Mouse (Mus musculus) right cerebral cortex, adult 2 months (tissue): Measurements from ENCODE around the gene Dnase1l3.
A peak's percentile ranks its signal among the peaks of the same experiment; 100 is the strongest.

Source experiments
- DNase-seq, 2 experiments: peaks; one replicate each; pipeline ENCODE4 v3.0.0; 2021 to 2022; ENCODE audit warnings: low spot score in 2 of 2

The Dnase1l3 gene

DNA sequence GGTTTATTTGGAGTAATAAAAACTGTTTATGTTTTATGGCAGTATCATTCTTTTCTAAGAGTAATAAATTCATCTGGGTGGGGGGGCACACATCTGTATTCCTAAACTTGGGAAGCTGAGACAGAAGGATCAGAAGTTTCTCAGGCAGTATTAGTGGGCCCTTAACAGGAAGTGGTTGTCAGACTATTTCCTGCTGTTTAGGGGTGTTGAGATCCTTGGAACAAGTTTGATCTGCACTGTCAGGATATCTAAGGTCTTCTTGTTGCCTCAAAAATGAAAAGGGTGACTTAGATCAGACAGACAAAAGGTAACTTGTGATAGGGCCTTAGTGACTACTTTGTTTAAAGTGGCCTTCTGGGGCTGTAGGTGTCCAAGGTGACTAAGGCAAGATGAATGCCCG, 16.2 kb downstream of the Dnase1l3 start:
- no peak for DNase-seq

- DNase-seq: no peak
Observed at GRCm38 (mm10) chr14:7977471-7977870, 16.9 kb downstream of the Dnase1l3 start.

DNA sequence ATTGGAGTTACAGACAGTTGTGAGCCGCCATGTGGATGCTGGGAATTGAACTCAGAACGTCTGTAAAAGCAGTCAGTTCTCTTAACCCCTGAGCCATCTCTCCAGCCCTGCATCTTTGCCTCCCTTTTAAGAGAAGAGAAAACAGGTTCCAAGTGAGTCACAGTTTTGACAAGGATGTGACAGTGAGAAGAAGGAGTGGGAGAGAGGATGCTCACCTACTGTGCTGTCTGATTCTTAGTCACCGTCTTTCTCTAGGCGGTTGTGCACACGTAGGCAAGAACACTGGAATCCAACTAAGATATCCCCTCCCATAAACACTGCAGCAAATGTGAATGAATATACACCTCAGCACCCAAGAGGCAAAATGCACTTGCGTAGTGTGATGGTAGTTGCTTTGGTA, 19.2 kb downstream of the Dnase1l3 start:
- DNase-seq: peak; percentile 25 to 32

- no peak for DNase-seq
Observed at GRCm38 (mm10) chr14:7974643-7975042, 19.7 kb downstream of the Dnase1l3 start.

DNA sequence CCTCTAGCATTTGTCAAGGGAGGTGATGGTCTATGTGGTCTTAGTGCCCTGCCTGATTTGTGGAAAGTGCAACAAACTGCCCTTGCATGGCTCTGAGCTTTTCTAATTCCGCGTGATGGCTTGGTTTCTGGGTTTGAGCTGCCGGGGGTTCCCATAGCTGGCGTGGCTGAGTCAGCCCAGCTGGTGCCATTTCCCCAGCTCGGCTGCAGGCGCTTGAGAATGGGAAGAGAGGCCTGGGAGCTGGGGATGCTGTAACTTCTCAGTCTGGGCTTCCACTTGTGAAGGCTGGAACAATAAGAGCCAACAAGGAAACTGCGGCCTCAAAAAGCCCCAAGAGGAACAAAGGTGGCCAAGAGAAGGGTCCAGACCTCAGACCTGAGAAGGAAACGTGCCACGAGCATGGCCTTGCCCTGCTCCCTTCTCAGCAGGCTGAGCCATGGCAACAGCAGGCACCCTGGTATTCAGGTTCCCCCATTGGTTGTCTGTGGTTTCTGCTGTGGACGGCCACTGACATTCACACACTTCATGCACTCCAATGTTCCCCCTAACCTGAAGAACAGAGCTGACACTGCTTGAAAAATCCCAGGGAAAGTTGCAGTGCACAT, 22.4 kb downstream of the Dnase1l3 start:
- DNase-seq: no peak

GRCm38 (mm10) chr14:7964219-7964889, 30.0 kb downstream of the Dnase1l3 start:
- DNase-seq: peak; percentile 79 to 85

GRCm38 (mm10) chr14:7963160-7963559, 31.2 kb downstream of the Dnase1l3 start:
- DNase-seq: no peak

GRCm38 (mm10) chr14:7962626-7963025, 31.7 kb downstream of the Dnase1l3 start:
- no peak for DNase-seq

DNA sequence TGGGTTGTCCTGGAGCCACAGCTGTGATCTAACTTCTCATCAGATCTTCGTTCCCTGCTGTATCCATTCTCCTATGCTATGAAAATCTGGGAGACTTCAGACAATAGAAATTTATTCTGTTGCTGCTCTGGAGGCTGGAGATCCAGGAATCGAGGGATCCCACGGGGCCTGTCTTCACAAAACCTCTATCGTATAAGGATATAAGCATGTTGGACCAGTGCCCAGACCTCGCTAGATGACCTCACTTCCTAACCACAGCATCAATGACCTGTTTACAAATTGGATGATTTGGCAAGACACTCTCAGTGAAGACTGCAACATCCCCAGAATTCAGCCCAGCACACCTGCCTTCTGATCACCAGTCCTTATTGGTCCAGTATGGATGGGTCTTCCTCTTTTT, 32.7 kb downstream of the Dnase1l3 start:
- DNase-seq: no peak

DNA sequence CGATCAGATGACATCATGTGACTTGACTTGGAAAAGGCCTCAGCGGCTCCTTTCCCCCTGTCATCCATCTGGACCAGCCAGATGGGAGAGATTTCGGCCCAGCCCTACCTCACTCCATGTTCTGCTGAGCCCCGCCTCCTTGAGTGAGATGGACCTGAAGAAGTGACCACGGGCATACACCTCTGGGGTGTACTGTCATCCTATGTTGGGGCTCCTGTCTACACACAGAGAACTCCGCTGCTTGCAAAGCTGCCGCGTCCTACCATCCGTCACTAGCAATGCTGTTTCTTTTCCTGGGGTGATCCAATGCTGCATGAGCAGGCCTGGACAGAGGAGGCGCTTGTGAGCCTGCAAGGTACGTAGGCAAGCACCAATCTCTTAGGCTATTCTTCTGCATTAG, 33.8 kb downstream of the Dnase1l3 start:
- peak; percentile 46 to 64 for DNase-seq

DNA sequence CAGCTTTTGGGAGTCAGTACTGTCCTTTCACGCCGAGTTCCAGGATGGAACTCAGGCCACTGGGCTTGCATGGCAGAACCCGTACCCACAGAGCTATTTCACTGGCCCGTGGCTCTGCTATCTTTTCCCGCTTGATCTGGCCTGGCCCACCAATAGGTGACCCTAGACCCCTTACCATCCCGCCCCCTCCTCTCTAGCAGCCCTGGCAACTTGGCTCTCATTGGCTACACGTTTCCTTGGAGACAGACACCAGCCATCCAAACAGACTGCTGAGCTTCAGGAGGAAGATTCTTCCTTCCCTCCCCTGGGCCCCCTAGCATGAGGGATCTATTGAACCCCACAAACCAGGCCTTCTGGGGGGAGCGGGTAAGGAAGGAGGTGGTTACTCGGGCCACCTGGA, 37.3 kb downstream of the Dnase1l3 start, which contains the start of gene Gm45521:
Gm45521 (plus strand) TSS at position 240 of the 400 bp plus-strand sequence.
- DNase-seq: no peak

DNA sequence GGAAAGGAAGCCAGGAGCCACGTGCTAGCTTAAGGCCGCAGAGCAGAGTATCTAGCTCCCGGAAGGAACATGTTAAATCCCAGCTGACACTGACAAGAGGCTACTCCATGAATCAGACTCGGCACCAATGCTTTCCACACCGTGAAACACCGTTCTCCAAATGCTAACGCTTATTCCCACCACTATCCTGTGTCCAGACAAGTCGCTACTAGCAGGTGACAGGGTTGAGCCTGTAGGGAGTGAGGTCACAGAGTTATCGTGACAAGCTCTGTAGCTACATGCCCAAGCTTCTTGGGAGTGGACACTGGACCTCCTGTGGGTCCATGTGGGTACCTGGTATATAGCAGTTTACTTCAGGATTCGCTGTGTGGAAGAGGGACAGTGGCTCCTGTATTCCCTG, 37.9 kb downstream of the Dnase1l3 start:
- no peak for DNase-seq

GRCm38 (mm10) chr14:7954071-7954471, 40.3 kb downstream of the Dnase1l3 start:
- DNase-seq: no peak

DNA sequence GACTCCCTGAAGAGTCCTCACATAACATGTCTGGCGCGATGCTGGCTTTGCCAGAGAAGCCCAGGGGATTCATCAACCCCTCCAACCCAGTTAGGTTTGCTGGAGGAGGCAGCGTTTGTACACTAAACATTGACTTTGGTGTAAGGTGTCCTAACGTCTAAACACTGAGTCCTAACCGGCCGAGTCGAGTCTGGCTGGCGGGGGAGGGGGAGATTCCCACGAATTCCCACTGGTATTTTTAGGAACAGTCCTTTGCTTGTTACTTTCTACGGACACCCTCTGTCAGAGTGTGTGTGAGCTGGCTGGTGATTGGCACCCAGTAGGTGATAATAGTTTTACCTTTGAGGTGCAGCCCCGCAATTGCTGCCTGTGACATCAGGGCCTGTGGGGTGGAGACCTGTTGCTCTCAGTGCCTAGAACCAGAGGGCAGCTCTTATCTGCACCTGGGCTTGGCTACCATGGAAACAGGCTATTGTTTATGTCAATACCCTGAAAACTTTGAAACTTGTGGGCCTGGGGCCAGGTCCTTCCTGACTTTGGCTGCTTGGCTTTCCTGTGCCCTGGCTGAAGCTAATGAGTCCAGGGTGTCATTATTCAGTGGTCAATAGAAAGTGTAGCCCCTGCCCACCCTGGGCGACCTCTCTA, 41.6 kb downstream of the Dnase1l3 start:
- no peak for DNase-seq

GRCm38 (mm10) chr14:7951234-7951633, 43.1 kb downstream of the Dnase1l3 start:
- no peak for DNase-seq

GRCm38 (mm10) chr14:7945261-7945660, 49.1 kb downstream of the Dnase1l3 start:
- DNase-seq: no peak

DNA sequence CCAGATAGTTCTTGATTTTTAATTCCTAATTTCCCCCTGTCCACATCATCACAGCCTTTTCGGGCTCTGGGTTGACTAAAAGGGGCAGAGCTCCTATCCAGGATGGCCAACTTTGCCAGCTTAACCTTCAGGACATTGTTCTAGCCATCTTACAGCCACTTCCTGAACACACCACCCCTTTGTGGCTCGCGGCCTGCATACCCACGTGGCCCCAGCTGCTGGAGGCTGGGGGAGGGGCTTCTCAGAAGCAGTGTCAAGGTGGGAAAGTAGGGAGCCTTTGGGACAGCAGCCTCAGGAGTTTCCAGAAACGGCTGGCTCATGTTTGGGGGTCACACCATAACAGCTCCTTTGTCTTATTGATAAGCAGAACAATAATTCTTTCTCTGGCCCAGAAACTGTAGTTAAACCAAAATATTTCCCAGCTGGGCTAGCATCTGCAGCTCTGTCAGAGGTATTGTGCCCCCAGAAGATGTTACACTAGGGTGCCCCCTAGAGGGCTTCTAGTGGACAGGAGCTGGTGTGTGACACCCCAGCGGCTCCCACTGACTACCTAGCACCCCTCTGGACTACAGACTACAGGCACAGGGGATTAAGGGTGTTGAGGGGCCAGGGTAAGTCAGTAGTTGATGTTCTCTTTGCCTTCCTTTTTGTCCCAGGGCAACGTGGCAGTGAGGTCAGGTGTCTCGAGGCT, 49.9 kb downstream of the Dnase1l3 start:
- no peak for DNase-seq

DNA sequence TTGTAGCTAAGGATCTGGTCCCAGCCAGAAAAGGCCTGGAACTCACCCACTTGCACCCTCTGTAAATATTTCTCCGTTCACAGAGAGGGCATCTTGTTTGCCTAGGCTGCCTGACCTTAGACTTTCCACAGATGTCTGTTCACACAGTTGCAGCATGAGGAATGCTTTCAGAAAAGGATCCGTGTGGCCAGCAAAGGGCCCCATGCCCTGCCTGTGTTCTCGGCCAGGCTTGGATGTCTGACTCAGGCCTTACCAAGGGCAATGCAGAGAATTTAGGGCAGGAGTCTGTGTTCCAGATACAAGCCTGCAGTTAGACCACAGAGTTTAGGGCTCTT, 50.6 kb downstream of the Dnase1l3 start:
- DNase-seq: no peak

DNA sequence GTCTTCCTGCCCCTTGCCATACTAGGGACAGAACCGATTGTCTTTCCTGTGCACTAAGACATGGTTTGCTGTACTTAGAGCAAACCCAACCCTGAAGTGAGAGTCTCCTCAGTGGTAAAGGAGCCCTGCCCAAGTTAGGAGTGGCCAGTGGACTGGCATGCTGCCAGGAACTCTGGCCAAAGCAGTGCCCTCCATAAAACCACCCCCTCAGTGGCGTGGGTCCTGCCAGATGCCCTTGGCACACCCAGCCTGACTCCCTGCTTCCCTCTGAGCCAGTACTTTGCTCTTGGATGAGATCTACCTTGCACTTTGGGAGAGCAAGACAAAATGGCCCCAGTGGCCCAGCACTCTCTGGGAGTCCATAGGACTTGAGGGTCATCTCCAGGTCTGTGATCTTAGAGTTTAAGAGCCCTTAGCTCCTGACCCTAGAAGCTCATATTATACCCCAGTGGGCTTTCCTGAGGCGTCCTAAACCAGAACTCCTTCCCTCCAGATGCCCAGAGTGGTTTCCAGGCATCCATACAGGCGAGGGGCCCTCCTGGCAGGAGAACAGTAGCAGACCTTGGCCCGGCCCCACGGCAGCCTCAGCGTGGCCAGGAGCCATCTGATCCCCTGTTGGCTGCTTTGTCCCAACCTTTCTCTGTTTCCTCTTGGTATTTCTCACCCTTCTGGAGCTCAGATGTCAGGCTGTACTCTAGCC, 51.1 kb downstream of the Dnase1l3 start:
- DNase-seq: no peak

- DNase-seq: no peak
Observed at GRCm38 (mm10) chr14:7941413-7941812, 53.0 kb downstream of the Dnase1l3 start.

GRCm38 (mm10) chr14:7938809-7939784, 55.3 kb downstream of the Dnase1l3 start:
- no peak for DNase-seq
